Mouse (Mus musculus) neural tube, embryonic 12.5 days (tissue): ENCODE results near the gene Myo1a. TPM values are rescaled to one million over a fixed set of nuclear protein-coding genes. Genes with fewer than 3 reads are reported as not detected.

Source experiments
- ATAC-seq: fragments of 200-750 bp; cut with Nextera tagmentation; 2 replicates; pipeline ENCODE4 v1.8.0; 2017; ENCODE audit warnings: low read depth, mild to moderate bottlenecking, moderate TSS enrichment, moderate library complexity; ENCODE audit not compliant: low FRiP score
- H3K27ac ChIP-seq: fragments of 300-500 bp; sonication (generic); 2 replicates; pipeline ENCODE4 v1.5.1; 2016
- H3K27me3 ChIP-seq: fragments of 300-500 bp; sonication (generic); replicated peaks from 2 replicates; pipeline ENCODE4 v1.6.1; 2016; ENCODE audit warnings: mild to moderate bottlenecking
- H3K36me3 ChIP-seq: fragments of 300-500 bp; sonication (generic); 2 replicates; pipeline ENCODE4 v1.6.1; 2016; ENCODE audit warnings: mild to moderate bottlenecking
- H3K4me1 ChIP-seq: fragments of 300-500 bp; sonication (generic); 2 replicates; pipeline ENCODE4 v1.6.1; 2016
- H3K4me2 ChIP-seq: fragments of 300-500 bp; sonication (generic); replicated peaks from 2 replicates; pipeline ENCODE4 v1.6.1; 2016; ENCODE audit warnings: mild to moderate bottlenecking
- H3K4me3 ChIP-seq: fragments of 300-500 bp; sonication (generic); 2 replicates; pipeline ENCODE4 v1.5.1; 2016
- H3K9ac ChIP-seq: fragments of 300-500 bp; sonication (generic); 2 replicates; pipeline ENCODE4 v1.6.1; 2016; ENCODE audit warnings: mild to moderate bottlenecking
- H3K9me3 ChIP-seq: fragments of 300-500 bp; sonication (generic); 2 replicates; pipeline ENCODE4 v1.6.1; 2016; ENCODE audit warnings: mild to moderate bottlenecking
- WGBS: fragments of 180-500 bp; shearing (Covaris S2); methylation state at CpG from one replicate; pipeline ENCODE4 v1.1.7; 2016; 5-methylcytosine and 5-hydroxymethylcytosine counted together
- polyA plus RNA-seq: library from polyadenylated mRNA; unstranded; fragments of >200 nt; fragmentation: Nextera tagmentation; extraction: Ambion mirVana; gene quantifications from 2 replicates; pipeline ENCODE4 v1.2.1, GENCODE M21; 2016

The Myo1a gene
- polyA plus RNA-seq, 1 experiment from 2014 or later = 0.58 TPM

GRCm38 (mm10) chr10:127736266-127736665 is 31.3 kb downstream of the Myo1a start:
- H3K4me2 ChIP-seq = no peak overlapping the region
- peaks cover 14% of the 10 kb centered on the region for H3K4me1 ChIP-seq
- no peak overlapping the region for H3K4me3 ChIP-seq
- WGBS = 84% methylated on average over 2 of the region's 2 CpGs
- no peaks in the 10 kb centered on the region; the same call in 1 of the 2 replicates for H3K36me3 ChIP-seq
- H3K27me3 ChIP-seq = no peaks in the 10 kb centered on the region
- H3K27ac ChIP-seq = no peak overlapping the region
- ATAC-seq = no peak
- no peak overlapping the region for H3K9ac ChIP-seq
- no peaks in the 10 kb centered on the region for H3K9me3 ChIP-seq

GRCm38 (mm10) chr10:127736916-127737315 is 31.9 kb downstream of the Myo1a start:
- 84% methylated on average over 4 of the region's 4 CpGs for WGBS

GRCm38 (mm10) chr10:127737552-127737951 is 32.6 kb downstream of the Myo1a start:
- no peaks in the 10 kb centered on the region for H3K9me3 ChIP-seq
- no peak overlapping the region for H3K9ac ChIP-seq
- H3K36me3 ChIP-seq = peaks cover 13% of the 10 kb centered on the region
- no peak overlapping the region for H3K27ac ChIP-seq
- 29% methylated on average over 2 of the region's 2 CpGs for WGBS
- H3K4me1 ChIP-seq = peaks cover 14% of the 10 kb centered on the region
- H3K27me3 ChIP-seq = no peaks in the 10 kb centered on the region
- no peak for ATAC-seq
- H3K4me2 ChIP-seq = no peak overlapping the region
- no peak overlapping the region for H3K4me3 ChIP-seq

More at GRCm38 (mm10) chr10:127736916-127737315, 31.9 kb downstream of the Myo1a start:
- Histone ChIP-seq H3K27me3 (no peaks in the 10 kb centered on the region), H3K4me2 (no peak overlapping the region), H3K4me1 (peaks cover 14% of the 10 kb centered on the region), H3K36me3 (peaks cover 6% of the 10 kb centered on the region), H3K4me3 (no peak overlapping the region), H3K9ac (no peak overlapping the region), H3K27ac (no peak overlapping the region), H3K9me3 (no peaks in the 10 kb centered on the region)
- ATAC-seq = no peak

DNA sequence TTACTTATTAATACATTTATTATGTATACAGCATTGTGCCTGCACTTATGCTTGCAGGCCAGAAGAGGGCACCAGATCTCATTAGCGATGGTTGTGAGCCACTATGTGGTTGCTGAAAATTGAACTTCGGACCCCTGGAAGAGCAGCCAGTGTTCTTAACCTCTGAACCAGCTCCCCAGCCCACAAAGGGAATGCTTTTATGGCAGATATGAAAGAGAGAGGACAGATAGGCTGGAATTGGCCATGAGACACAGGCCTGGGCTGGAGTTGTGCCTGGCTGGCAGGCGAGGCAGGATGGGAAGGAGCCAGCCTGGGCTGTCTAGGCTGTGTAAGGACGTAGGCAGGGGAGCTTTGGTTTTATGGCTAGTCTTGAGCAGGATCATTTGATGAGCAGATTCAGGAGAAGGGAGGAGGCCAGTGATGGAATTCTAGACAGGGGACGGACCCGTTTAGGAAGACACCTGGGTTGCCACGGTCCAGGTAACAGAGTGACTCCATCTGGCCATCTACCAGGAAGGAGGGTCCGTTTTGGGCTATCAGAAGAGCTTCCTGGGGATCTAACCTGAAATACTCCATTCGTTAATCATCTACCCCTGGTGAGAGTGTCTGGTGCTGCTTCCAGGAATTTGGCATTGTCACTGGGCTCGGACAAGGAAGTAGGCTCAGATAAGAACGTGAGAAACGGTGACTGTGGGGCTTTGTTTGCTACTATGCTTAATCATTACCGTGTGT is 33.3 kb downstream of the Myo1a start:
- no peak for ATAC-seq
- Histone ChIP-seq H3K27ac (no peak overlapping the region; the same call in 1 of the 2 replicates), H3K27me3 (no peaks in the 10 kb centered on the region), H3K4me3 (no peak overlapping the region), H3K9ac (no peak overlapping the region), H3K9me3 (no peaks in the 10 kb centered on the region), H3K4me2 (no peak overlapping the region), H3K4me1 (peaks cover 14% of the 10 kb centered on the region), H3K36me3 (peaks cover 20% of the 10 kb centered on the region)
- WGBS = 52% methylated on average over 13 of the region's 13 CpGs

DNA sequence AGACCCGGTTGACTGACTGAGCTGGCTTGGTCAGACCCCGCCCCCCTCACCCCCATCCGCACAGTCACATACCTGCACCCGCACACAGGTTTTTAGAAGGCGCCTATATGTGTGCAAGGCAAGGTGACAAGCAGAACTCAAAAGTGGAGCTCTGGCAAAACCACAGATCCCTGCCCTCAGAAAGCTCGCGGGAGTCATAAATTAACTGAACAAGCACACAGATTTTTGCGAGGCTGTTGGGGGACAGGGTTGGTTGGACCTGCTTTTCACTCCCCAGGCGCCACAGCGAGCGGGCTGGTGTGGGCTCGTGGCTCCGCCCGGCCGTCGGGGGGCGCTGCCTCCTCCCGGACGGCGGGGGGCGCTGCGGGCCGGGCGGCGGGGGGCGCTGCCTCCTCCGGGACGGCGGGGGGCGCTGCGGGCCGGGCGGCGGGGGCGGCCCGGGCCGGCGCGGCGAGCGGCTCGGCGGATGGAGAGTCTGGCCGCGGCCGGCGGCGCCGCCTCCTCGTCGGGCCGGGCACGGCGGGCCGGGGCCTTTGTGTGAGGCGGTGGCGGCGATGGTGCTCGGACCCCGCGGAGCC is 34.2 kb downstream of the Myo1a start, which contains the start of gene Zbtb39:
Zbtb39 (plus strand) TSS at position 456 of the 578 bp plus-strand sequence.
- 2% methylated on average over 37 of the region's 61 CpGs for WGBS

DNA sequence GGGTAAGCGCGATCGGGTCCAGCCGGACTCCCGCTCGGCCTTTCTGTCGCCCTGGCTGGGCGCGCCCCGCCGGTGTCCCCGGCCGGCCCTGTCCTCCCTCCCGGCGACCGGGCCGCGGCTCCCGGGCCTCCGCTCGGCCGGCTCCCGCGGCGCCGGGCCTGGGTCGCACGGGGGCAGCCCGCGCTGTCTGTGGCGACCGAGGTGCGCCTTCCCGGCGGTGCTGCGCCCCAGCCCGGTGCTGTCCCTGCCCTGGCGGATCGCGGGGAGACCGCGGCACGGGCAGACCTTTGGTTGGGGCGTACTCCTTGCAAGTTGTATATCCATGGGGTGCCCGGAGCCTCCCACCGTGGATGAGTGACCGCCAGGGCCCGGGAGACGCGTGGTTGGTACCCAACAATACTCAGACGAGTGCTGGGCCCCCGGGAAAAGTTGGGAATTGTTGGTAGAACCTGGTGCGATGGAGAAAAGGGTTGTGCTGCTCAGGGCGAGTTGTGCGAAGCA is 34.7 kb downstream of the Myo1a start:
- Histone ChIP-seq H3K27ac (peak overlapping the region; percentile 50; the same call in 1 of the 2 replicates), H3K9ac (peak overlapping the region; percentile 96), H3K9me3 (no peaks in the 10 kb centered on the region), H3K4me1 (peaks cover 14% of the 10 kb centered on the region), H3K36me3 (peaks cover 34% of the 10 kb centered on the region), H3K4me3 (peak overlapping the region; percentile 99), H3K27me3 (no peaks in the 10 kb centered on the region), H3K4me2 (peak overlapping the region; percentile 84)
- under 1% methylated on average over 49 of the region's 55 CpGs for WGBS
- ATAC-seq = peak; percentile 73

More for the DNA sequence above, 34.2 kb downstream of the Myo1a start, which contains the start of gene Zbtb39:
- Histone ChIP-seq H3K36me3 (peaks cover 29% of the 10 kb centered on the region), H3K4me2 (peak within 1 kb of the TSS; percentile 84), H3K27ac (peak within 1 kb of the TSS; percentile 50; the same call in 1 of the 2 replicates), H3K27me3 (no peaks in the 10 kb centered on the region), H3K4me1 (peaks cover 14% of the 10 kb centered on the region), H3K4me3 (peak within 1 kb of the TSS; percentile 99), H3K9me3 (no peaks in the 10 kb centered on the region), H3K9ac (peak within 1 kb of the TSS; percentile 96)
- peak; percentile 84 for ATAC-seq

GRCm38 (mm10) chr10:127744661-127745060 is 39.7 kb downstream of the Myo1a start:
- Histone ChIP-seq H3K9ac (no peak overlapping the region), H3K36me3 (peaks cover 72% of the 10 kb centered on the region), H3K4me3 (no peak overlapping the region), H3K4me2 (no peak overlapping the region), H3K9me3 (no peaks in the 10 kb centered on the region), H3K27ac (no peak overlapping the region), H3K27me3 (no peaks in the 10 kb centered on the region), H3K4me1 (peaks cover 32% of the 10 kb centered on the region)
- 68% methylated on average over 5 of the region's 5 CpGs for WGBS
- no peak for ATAC-seq

- Histone ChIP-seq H3K36me3 (peaks cover 72% of the 10 kb centered on the region), H3K9me3 (no peaks in the 10 kb centered on the region), H3K4me3 (no peak overlapping the region), H3K27ac (no peak overlapping the region), H3K9ac (no peak overlapping the region), H3K27me3 (no peaks in the 10 kb centered on the region), H3K4me2 (no peak overlapping the region), H3K4me1 (peaks cover 30% of the 10 kb centered on the region)
- no peak for ATAC-seq
- 84% methylated on average over 5 of the region's 5 CpGs for WGBS
These were observed 40.9 kb downstream of the Myo1a start for GRCm38 (mm10) chr10:127745886-127746285.

- no peak for ATAC-seq
- 91% methylated on average over 8 of the region's 8 CpGs for WGBS
- no peak overlapping the region for H3K9ac ChIP-seq
- H3K27ac ChIP-seq = no peak overlapping the region
- H3K4me3 ChIP-seq = no peak overlapping the region
- H3K4me2 ChIP-seq = no peak overlapping the region
- H3K36me3 ChIP-seq = peaks cover 62% of the 10 kb centered on the region
- H3K9me3 ChIP-seq = no peaks in the 10 kb centered on the region
- no peaks in the 10 kb centered on the region for H3K27me3 ChIP-seq
- peaks cover 26% of the 10 kb centered on the region for H3K4me1 ChIP-seq
These were observed 42.3 kb downstream of the Myo1a start for GRCm38 (mm10) chr10:127747254-127747653.

GRCm38 (mm10) chr10:127748847-127749612 is 44.1 kb downstream of the Myo1a start:
- Histone ChIP-seq H3K9ac (no peak overlapping the region), H3K27ac (no peak overlapping the region), H3K36me3 (peaks cover 44% of the 10 kb centered on the region), H3K4me2 (peak overlapping the region; percentile 37), H3K27me3 (no peaks in the 10 kb centered on the region), H3K4me3 (no peak overlapping the region), H3K9me3 (no peaks in the 10 kb centered on the region), H3K4me1 (peaks cover 26% of the 10 kb centered on the region)
- ATAC-seq = no peak
- 5% methylated on average over 8 of the region's 8 CpGs for WGBS

DNA sequence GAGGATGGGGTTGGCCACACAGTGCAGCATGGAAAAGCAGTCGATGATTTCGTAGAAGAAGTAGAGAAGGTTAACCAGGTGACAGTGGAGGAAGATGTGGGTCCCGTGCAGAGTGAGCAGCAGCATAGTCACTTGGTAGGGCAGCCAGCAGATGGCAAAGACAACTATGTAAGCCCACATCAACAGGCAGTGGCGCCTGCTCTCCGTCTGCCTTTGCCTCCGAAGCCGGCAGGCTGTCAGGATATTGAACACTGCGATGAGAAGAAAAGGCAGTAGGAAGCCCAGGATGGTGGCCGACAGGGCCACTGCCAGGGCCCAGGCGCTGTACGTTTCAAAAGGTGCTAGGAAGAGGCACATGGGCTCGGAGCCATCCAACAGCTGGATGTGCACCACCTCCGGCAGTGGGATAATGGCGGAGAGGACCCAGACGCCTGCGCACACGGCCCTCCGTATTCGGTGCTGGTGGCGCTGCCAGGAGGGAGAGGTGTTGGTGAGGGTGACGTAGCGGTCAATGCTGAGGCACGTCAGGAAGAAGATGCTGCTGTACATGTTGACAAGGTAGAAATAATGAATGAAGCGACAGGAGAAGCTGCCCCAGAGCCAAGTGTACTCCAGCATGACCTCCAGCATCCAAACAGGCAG is 45.3 kb downstream of the Myo1a start:
- WGBS = 50% methylated on average over 24 of the region's 24 CpGs
- Histone ChIP-seq H3K27me3 (no peaks in the 10 kb centered on the region), H3K9me3 (no peaks in the 10 kb centered on the region), H3K27ac (no peak overlapping the region), H3K4me2 (peak overlapping the region; percentile 37), H3K4me3 (no peak overlapping the region), H3K4me1 (peaks cover 26% of the 10 kb centered on the region), H3K9ac (no peak overlapping the region), H3K36me3 (peaks cover 33% of the 10 kb centered on the region)
- no peak for ATAC-seq
